Mouse (Mus musculus) left cerebral cortex, postnatal 25 days (tissue): ENCODE data around the gene Hsp90b1. TPM values are rescaled to one million over a fixed set of nuclear protein-coding genes. Genes with fewer than 3 reads are reported as not detected.
"Not testable (repeated sequence)": the region's sequence is repeated elsewhere in the genome, so short reads cannot be mapped to it uniquely, and the experiment has no call there.

Source experiments
- DNase-seq, 2 experiments: peaks; one replicate each; pipeline ENCODE4 v3.0.0; 2022; ENCODE audit warnings: low spot score in 2 of 2, mixed read lengths in 1 of 2
- intact Hi-C: fragments of 180-260 bp; cut with DNase I; formaldehyde crosslinking; loops from one replicate; pipeline ENCODE4 v1.15.1; 2025
- total RNA-seq, 2 experiments: library from RNA; stranded (reverse); gene quantifications; 2 replicates each; pipeline ENCODE4 v1.2.3; 2021

Gene Hsp90b1
- total RNA-seq, result 100 to 1,000 TPM; 360 to 377 TPM

- intact Hi-C loops, result loop anchor here (2.0 to 10.0 kb wide), 2 partner anchors 21 to 119 kb away; no protein-coding TSS in a partner anchor
- DNase-seq, result peak; percentile 99 to 100
Observed at GRCm38 (mm10) chr10:86705318-86705921, at the start of gene Hsp90b1, which contains the start of gene Ttc41. Hsp90b1 (minus strand) TSS chr10:86705509. Ttc41 (plus strand) TSS chr10:86705811.

GRCm38 (mm10) chr10:86744306-86744705 is 39.0 kb upstream of the Hsp90b1 start:
- intact Hi-C loops, result no loop called here
- no peak for DNase-seq

- no peak for DNase-seq
- intact Hi-C loops, result no loop called here
Observed at GRCm38 (mm10) chr10:86742918-86743317, 37.6 kb upstream of the Hsp90b1 start.

GRCm38 (mm10) chr10:86735036-86735435 is 29.7 kb upstream of the Hsp90b1 start:
- intact Hi-C loops, result no loop called here
- no peak for DNase-seq

GRCm38 (mm10) chr10:86731500-86731863 is 26.2 kb upstream of the Hsp90b1 start:
- intact Hi-C loops, result loop anchor here (1.0 to 5.0 kb wide), 3 partner anchors 25 to 259 kb away; no protein-coding TSS in a partner anchor

GRCm38 (mm10) chr10:86730823-86731499 is 25.7 kb upstream of the Hsp90b1 start:
- intact Hi-C loops, result loop anchor here (1.0 to 5.0 kb wide), 3 partner anchors 25 to 258 kb away; no protein-coding TSS in a partner anchor
- peak; percentile 80 to 86 for DNase-seq

More at GRCm38 (mm10) chr10:86731500-86731863, 26.2 kb upstream of the Hsp90b1 start:
- DNase-seq, result no peak

- intact Hi-C loops, result no loop called here
- DNase-seq, result peak in 1 of 2 experiments; percentile 10
Observed at GRCm38 (mm10) chr10:86728176-86728575, 22.9 kb upstream of the Hsp90b1 start.

GRCm38 (mm10) chr10:86727548-86727980 is 22.3 kb upstream of the Hsp90b1 start:
- intact Hi-C loops, result no loop called here
- DNase-seq, result peak; percentile 19 to 40

GRCm38 (mm10) chr10:86712156-86712555 is 6.8 kb upstream of the Hsp90b1 start:
- DNase-seq, result no peak
- intact Hi-C loops, result no loop called here

GRCm38 (mm10) chr10:86707134-86707533 is 1.8 kb upstream of the Hsp90b1 start:
- no peak for DNase-seq
- intact Hi-C loops, result loop anchor here (10.0 kb wide), 1 partner anchor 118 kb away; no protein-coding TSS in a partner anchor

- DNase-seq, result no peak
Observed at GRCm38 (mm10) chr10:86705922-86706752, 828 bp upstream of the Hsp90b1 start.

GRCm38 (mm10) chr10:86704589-86705191 is 619 bp downstream of the Hsp90b1 start:
- intact Hi-C loops, result loop anchor here (2.0 to 10.0 kb wide), 2 partner anchors 20 to 120 kb away; no protein-coding TSS in a partner anchor
- DNase-seq, result peak in 1 of 2 experiments; percentile 29

More at GRCm38 (mm10) chr10:86705922-86706752, 828 bp upstream of the Hsp90b1 start:
- intact Hi-C loops, result loop anchor here (1.0 to 10.0 kb wide), 4 partner anchors 21 to 119 kb away; no protein-coding TSS in a partner anchor

- intact Hi-C loops, result loop anchor here (2.0 to 10.0 kb wide), 2 partner anchors 19 to 121 kb away; no protein-coding TSS in a partner anchor
Observed at GRCm38 (mm10) chr10:86704141-86704540, 1.2 kb downstream of the Hsp90b1 start.

GRCm38 (mm10) chr10:86703375-86703774 is 1.9 kb downstream of the Hsp90b1 start:
- intact Hi-C loops, result loop anchor here (10.0 kb wide), 1 partner anchor 121 kb away; no protein-coding TSS in a partner anchor
- no peak for DNase-seq

More at GRCm38 (mm10) chr10:86704141-86704540, 1.2 kb downstream of the Hsp90b1 start:
- DNase-seq, result no peak

- intact Hi-C loops, result loop anchor here (10.0 kb wide), 1 partner anchor 122 kb away; no protein-coding TSS in a partner anchor
- DNase-seq, result no peak
Observed at GRCm38 (mm10) chr10:86702312-86702920, 2.9 kb downstream of the Hsp90b1 start.

- no peak for DNase-seq
- intact Hi-C loops, result loop anchor here (10.0 kb wide), 1 partner anchor 124 kb away; no protein-coding TSS in a partner anchor
Observed at GRCm38 (mm10) chr10:86700973-86701372, 4.3 kb downstream of the Hsp90b1 start.

GRCm38 (mm10) chr10:86700251-86700650 is 5.1 kb downstream of the Hsp90b1 start:
- DNase-seq, result no peak
- intact Hi-C loops, result loop anchor here (10.0 kb wide), 1 partner anchor 125 kb away; no protein-coding TSS in a partner anchor

- intact Hi-C loops, DNase-seq: not testable (repeated sequence)
Observed at GRCm38 (mm10) chr10:86686017-86686360, 19.3 kb downstream of the Hsp90b1 start.
